Mouse (Mus musculus) urinary bladder, adult 18-20 months (tissue): ENCODE results near the gene Aar2.
"Not testable (repeated sequence)": the region's sequence is repeated elsewhere in the genome, so short reads cannot be mapped to it uniquely, and the experiment has no call there.

Source experiments
- DNase-seq, 2 experiments: peaks; one replicate each; pipeline ENCODE4 v3.0.0; 2022; ENCODE audit warnings: low spot score in 2 of 2, mixed read lengths in 2 of 2

Aar2 gene

GRCm38 (mm10) chr2:156547123-156547891, at the start of gene Aar2:
Gene Aar2, plus strand, starts transcription at chr2:156547584.
- DNase-seq: peak; percentile 57 to 82

GRCm38 (mm10) chr2:156497915-156498314, 49.5 kb upstream of the Aar2 start:
- no peak for DNase-seq

- no peak for DNase-seq
These were observed 46.4 kb upstream of the Aar2 start for GRCm38 (mm10) chr2:156501025-156501424.

GRCm38 (mm10) chr2:156505533-156505932, 41.9 kb upstream of the Aar2 start:
- DNase-seq: no peak

- DNase-seq: no peak
These were observed 35.4 kb upstream of the Aar2 start for GRCm38 (mm10) chr2:156512028-156512427.

GRCm38 (mm10) chr2:156512561-156512960, 34.8 kb upstream of the Aar2 start:
- no peak for DNase-seq

GRCm38 (mm10) chr2:156515102-156515501, 32.3 kb upstream of the Aar2 start:
- DNase-seq: no peak

GRCm38 (mm10) chr2:156515565-156516185, 31.7 kb upstream of the Aar2 start:
- DNase-seq: peak; percentile 39 to 66

GRCm38 (mm10) chr2:156516678-156517077, 30.7 kb upstream of the Aar2 start:
- not testable (repeated sequence) for DNase-seq

- no peak for DNase-seq
These were observed 29.1 kb upstream of the Aar2 start for GRCm38 (mm10) chr2:156518306-156518705.

- DNase-seq: no peak
These were observed 27.8 kb upstream of the Aar2 start for GRCm38 (mm10) chr2:156519584-156519983.

GRCm38 (mm10) chr2:156522994-156523393, 24.4 kb upstream of the Aar2 start:
- DNase-seq: no peak

GRCm38 (mm10) chr2:156524078-156524477, 23.3 kb upstream of the Aar2 start:
- DNase-seq: no peak

GRCm38 (mm10) chr2:156529726-156530125, 17.7 kb upstream of the Aar2 start:
- no peak for DNase-seq

- no peak for DNase-seq
These were observed 14.2 kb upstream of the Aar2 start for GRCm38 (mm10) chr2:156533160-156533559.

- DNase-seq: no peak
These were observed 8.4 kb upstream of the Aar2 start for GRCm38 (mm10) chr2:156538817-156539555.

GRCm38 (mm10) chr2:156540991-156541390, 6.4 kb upstream of the Aar2 start:
- no peak for DNase-seq

- no peak for DNase-seq
These were observed 5.0 kb upstream of the Aar2 start for GRCm38 (mm10) chr2:156542410-156542809.

- no peak for DNase-seq
These were observed 3.6 kb upstream of the Aar2 start for GRCm38 (mm10) chr2:156543804-156544203.

- DNase-seq: no peak
These were observed 5.0 kb downstream of the Aar2 start for GRCm38 (mm10) chr2:156552421-156552820.

GRCm38 (mm10) chr2:156561808-156562207, 14.4 kb downstream of the Aar2 start:
- DNase-seq: no peak

- no peak for DNase-seq
These were observed 16.2 kb downstream of the Aar2 start for GRCm38 (mm10) chr2:156563557-156563956.

GRCm38 (mm10) chr2:156566512-156566911, 19.1 kb downstream of the Aar2 start:
- DNase-seq: no peak
